Mouse (Mus musculus) left cerebral cortex, adult 2 months (tissue): ENCODE data around the gene Mettl23. TPM values are rescaled to one million over a fixed set of nuclear protein-coding genes. Genes with fewer than 3 reads are reported as not detected.
"Not testable (repeated sequence)": the region's sequence is repeated elsewhere in the genome, so short reads cannot be mapped to it uniquely, and the experiment has no call there.

Source experiments
- DNase-seq, 2 experiments: peaks; one replicate each; pipeline ENCODE4 v3.0.0; 2021 to 2022; ENCODE audit warnings: low spot score in 2 of 2, mixed read lengths in 1 of 2; ENCODE audit errors: extremely low spot score in 1 of 2
- H3K27ac ChIP-seq: fragments of 200-600 bp; 2 replicates; pipeline ENCODE4 v1.8.1; 2022
- H3K4me3 ChIP-seq: fragments of 200-600 bp; 2 replicates; pipeline ENCODE4 v1.8.1; 2022
- CTCF ChIP-seq: fragments of 200-600 bp; IDR thresholded peaks from 2 replicates; pipeline ENCODE4 v1.8.1; 2022; ENCODE audit warnings: antibody characterized with exemption, mild to moderate bottlenecking, moderate library complexity
- intact Hi-C: fragments of 180-260 bp; cut with DNase I; formaldehyde crosslinking; loops from one replicate; pipeline ENCODE4 v1.15.1; 2025
- total RNA-seq, 2 experiments: library from RNA; stranded (reverse); gene quantifications; 2 replicates each; pipeline ENCODE4 v1.2.3; 2021

Mettl23 gene
- total RNA-seq, 2 experiments from 2014 or later: 23.9 to 26.3 TPM

- H3K4me3 ChIP-seq: no peak overlapping the region
- intact Hi-C loops: no loop called here
- DNase-seq: no peak
- no peak for TF ChIP-seq CTCF
- H3K27ac ChIP-seq: no peak overlapping the region
These were observed 56.2 kb downstream of the Mettl23 start for GRCm38 (mm10) chr11:116899247-116899646.

- H3K27ac ChIP-seq, intact Hi-C loops: not testable (repeated sequence)
These were observed 59.5 kb downstream of the Mettl23 start for GRCm38 (mm10) chr11:116902588-116902987.

More at GRCm38 (mm10) chr11:116902588-116902987, 59.5 kb downstream of the Mettl23 start:
- not testable (repeated sequence) for DNase-seq, H3K4me3 ChIP-seq

Other genes with a start within 250 kb of the Mettl23 start
- gene Rhbdf2, start 216.3 kb upstream of the Mettl23 start, total RNA-seq: 1 to 10 TPM; 1.9 to 2.0 TPM
- gene Prcd, start 189.7 kb upstream of the Mettl23 start, total RNA-seq: 1 to 10 TPM; 5.4 to 5.8 TPM
- 10 to 100 TPM; 42.8 to 45.3 TPM for gene Cygb, start 189.0 kb upstream of the Mettl23 start, total RNA-seq
- not detected for gene St6galnac1, start 67.8 kb upstream of the Mettl23 start, total RNA-seq
- gene Mxra7, start 15.2 kb upstream of the Mettl23 start, total RNA-seq: 10 to 100 TPM; 15.3 to 22.5 TPM
- gene Jmjd6, start 171 bp downstream of the Mettl23 start, total RNA-seq: 10 to 100 TPM; 29.7 to 35.9 TPM
- gene Mfsd11, start 9.2 kb downstream of the Mettl23 start, total RNA-seq: 10 to 100 TPM; 39.3 to 41.8 TPM
- gene Srsf2, start 9.8 kb downstream of the Mettl23 start, total RNA-seq: 100 to 1,000 TPM; 150 to 158 TPM
- gene Mgat5b, start 75.6 kb downstream of the Mettl23 start, total RNA-seq: 10 to 100 TPM; 80.0 to 92.0 TPM